Mouse (Mus musculus) intestine, embryonic 16.5 days (tissue): ENCODE data around the gene Ano7. TPM values are rescaled to one million over a fixed set of nuclear protein-coding genes. Genes with fewer than 3 reads are reported as not detected.
A peak's percentile ranks its signal among the peaks of the same experiment; 100 is the strongest.

Source experiments
- ATAC-seq: fragments of 200-750 bp; cut with Nextera tagmentation; 2 replicates; pipeline ENCODE4 v1.8.0; 2017; ENCODE audit warnings: moderate TSS enrichment, moderate library complexity
- H3K27ac ChIP-seq: fragments of 300-500 bp; sonication (generic); 2 replicates; pipeline ENCODE4 v1.5.1; 2014; ENCODE audit warnings: mild to moderate bottlenecking, low read length
- H3K27me3 ChIP-seq: fragments of 300-500 bp; sonication (generic); replicated peaks from 2 replicates; pipeline ENCODE4 v1.6.1; 2014; ENCODE audit warnings: low read length, control low read depth, mixed read lengths; ENCODE audit not compliant: control insufficient read depth, insufficient read depth
- H3K36me3 ChIP-seq: fragments of 300-500 bp; sonication (generic); 2 replicates; pipeline ENCODE4 v1.6.1; 2014; ENCODE audit warnings: low read length, control low read depth; ENCODE audit not compliant: control insufficient read depth, insufficient read depth
- H3K4me1 ChIP-seq: fragments of 300-500 bp; sonication (generic); 2 replicates; pipeline ENCODE4 v1.6.1; 2014; ENCODE audit warnings: low read length, control low read depth, mixed read lengths; ENCODE audit not compliant: control insufficient read depth, insufficient read depth
- H3K4me2 ChIP-seq: fragments of 300-500 bp; sonication (generic); 2 replicates; pipeline ENCODE4 v1.6.1; 2014; ENCODE audit warnings: low read depth, low read length, control low read depth
- H3K4me3 ChIP-seq: fragments of 300-500 bp; sonication (generic); 2 replicates; pipeline ENCODE4 v1.5.1; 2014; ENCODE audit warnings: mild to moderate bottlenecking, low read length
- H3K9ac ChIP-seq: fragments of 300-500 bp; sonication (generic); 2 replicates; pipeline ENCODE4 v1.6.1; 2014; ENCODE audit warnings: low read depth, low read length
- H3K9me3 ChIP-seq: fragments of 300-500 bp; sonication (generic); 2 replicates; pipeline ENCODE4 v1.6.1; 2016; ENCODE audit warnings: low read length, control low read depth; ENCODE audit not compliant: control insufficient read depth
- WGBS: fragments of 180-500 bp; shearing (Covaris S2); extraction: QIAGEN DNeasy Blood & Tissue Kit; methylation state at CpG from one replicate; pipeline ENCODE4 v1.1.7; 2014; 5-methylcytosine and 5-hydroxymethylcytosine counted together
- polyA plus RNA-seq: library from polyadenylated mRNA; unstranded; fragments of >200 nt; fragmentation: Nextera tagmentation; extraction: Ambion mirVana; gene quantifications from 2 replicates; pipeline ENCODE4 v1.2.1, GENCODE M21; 2015

The Ano7 gene
- 2.2 and 2.6 TPM in 2 replicates for polyA plus RNA-seq

DNA sequence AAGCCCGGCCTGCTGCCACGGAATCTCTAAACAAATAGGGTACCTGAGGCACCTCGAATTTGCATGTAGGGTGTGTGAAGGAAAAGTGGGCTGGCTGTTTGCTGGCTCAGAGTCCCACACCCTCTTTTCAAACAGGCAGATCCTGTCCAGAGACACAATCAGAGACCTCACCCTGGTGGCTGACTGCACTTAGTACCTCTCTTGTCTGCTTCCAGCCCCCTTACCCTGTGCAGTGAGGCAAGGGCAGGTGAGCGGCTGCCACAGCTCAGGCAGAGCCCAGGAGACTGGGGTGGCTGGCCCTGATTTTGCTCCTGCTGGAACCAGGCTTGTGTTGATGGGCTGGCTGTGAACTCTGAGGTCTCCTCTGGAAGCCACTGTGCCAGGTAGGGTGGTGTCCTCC lies at the start of gene Ano7:
TSS of gene Ano7 (plus strand) at position 266 of the 400 bp plus-strand sequence.
- no peaks in the 10 kb centered on the region for H3K9me3 ChIP-seq
- H3K4me1 ChIP-seq = no peaks in the 10 kb centered on the region
- H3K36me3 ChIP-seq = no peaks in the 10 kb centered on the region
- no peaks in the 10 kb centered on the region for H3K27me3 ChIP-seq
- peak; percentile 66; the same call in 1 of the 2 replicates for ATAC-seq
- peak within 1 kb of the TSS; percentile 7; the same call in 1 of the 2 replicates for H3K4me3 ChIP-seq
- WGBS = 54% methylated on average over 4 of the region's 4 CpGs
- 0 out of 2 replicates have a peak within 1 kb of the TSS, but pooled peaks have one; percentile 12 for H3K9ac ChIP-seq
- no peak within 1 kb of the TSS for H3K27ac ChIP-seq
- no peak within 1 kb of the TSS for H3K4me2 ChIP-seq

DNA sequence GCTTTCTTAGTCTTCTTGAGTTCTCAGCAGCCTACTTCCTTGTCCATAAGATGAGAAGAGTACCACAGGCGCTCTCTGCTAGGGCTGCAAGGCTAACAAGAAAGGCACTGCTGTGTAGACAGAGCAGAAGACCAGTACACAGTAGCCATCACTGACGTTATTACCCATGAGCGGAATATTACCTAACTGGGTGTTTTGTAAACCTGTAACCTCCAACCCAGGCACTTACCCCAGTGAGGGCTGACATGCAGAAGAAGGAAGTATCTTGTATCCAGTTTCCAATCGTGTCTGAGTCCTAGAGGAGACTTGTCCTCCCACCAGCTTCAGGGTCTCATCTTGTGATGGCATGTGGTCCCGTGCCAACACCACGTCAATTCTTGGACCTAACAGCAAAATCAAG lies 49.8 kb upstream of the Ano7 start:
- no peak overlapping the region for H3K27ac ChIP-seq
- no peaks in the 10 kb centered on the region for H3K9me3 ChIP-seq
- H3K36me3 ChIP-seq = peaks cover 9% of the 10 kb centered on the region; the same call in 1 of the 2 replicates
- 89% methylated on average over 6 of the region's 6 CpGs for whole genome bisulfite sequencing
- no peak overlapping the region for H3K9ac ChIP-seq
- H3K4me3 ChIP-seq = no peak overlapping the region
- no peaks in the 10 kb centered on the region for H3K27me3 ChIP-seq
- no peak for ATAC-seq
- no peak overlapping the region for H3K4me2 ChIP-seq
- H3K4me1 ChIP-seq = no peaks in the 10 kb centered on the region

GRCm38 (mm10) chr1:93326446-93326845 lies 47.3 kb upstream of the Ano7 start:
- WGBS = 86% methylated on average over 3 of the region's 3 CpGs
- H3K4me2 ChIP-seq = no peak overlapping the region
- ATAC-seq = no peak
- H3K27me3 ChIP-seq = no peaks in the 10 kb centered on the region
- H3K36me3 ChIP-seq = peaks cover 4% of the 10 kb centered on the region; the same call in 1 of the 2 replicates
- no peak overlapping the region for H3K27ac ChIP-seq
- no peaks in the 10 kb centered on the region for H3K4me1 ChIP-seq
- no peak overlapping the region for H3K9ac ChIP-seq
- H3K4me3 ChIP-seq = no peak overlapping the region
- H3K9me3 ChIP-seq = no peaks in the 10 kb centered on the region

GRCm38 (mm10) chr1:93334621-93335020 lies 39.1 kb upstream of the Ano7 start:
- 78% methylated on average over 2 of the region's 2 CpGs for WGBS
- no peak for ATAC-seq
- H3K4me1 ChIP-seq = no peaks in the 10 kb centered on the region
- H3K4me2 ChIP-seq = no peak overlapping the region
- no peak overlapping the region for H3K4me3 ChIP-seq
- H3K9me3 ChIP-seq = no peaks in the 10 kb centered on the region
- peaks cover 6% of the 10 kb centered on the region; the same call in 1 of the 2 replicates for H3K36me3 ChIP-seq
- H3K27ac ChIP-seq = no peak overlapping the region
- H3K9ac ChIP-seq = no peak overlapping the region
- no peaks in the 10 kb centered on the region for H3K27me3 ChIP-seq

- peak; percentile 96 for ATAC-seq
- H3K36me3 ChIP-seq = no peaks in the 10 kb centered on the region
- H3K27me3 ChIP-seq = no peaks in the 10 kb centered on the region
- H3K4me2 ChIP-seq = peak within 1 kb of the TSS; percentile 83
- peak within 1 kb of the TSS; percentile 93 for H3K9ac ChIP-seq
- under 1% methylated on average over 63 of the region's 63 CpGs for WGBS
- peak within 1 kb of the TSS; percentile 51 for H3K27ac ChIP-seq
- peak within 1 kb of the TSS; percentile 98 for H3K4me3 ChIP-seq
- H3K4me1 ChIP-seq = peaks cover 10% of the 10 kb centered on the region
- H3K9me3 ChIP-seq = no peaks in the 10 kb centered on the region
Observed at GRCm38 (mm10) chr1:93342648-93343503, 30.9 kb upstream of the Ano7 start, which contains the start of the genes Ppp1r7 and Pask. TSS of gene Ppp1r7 (plus strand) at chr1:93342854. TSS of gene Pask (minus strand) at chr1:93343482.

DNA sequence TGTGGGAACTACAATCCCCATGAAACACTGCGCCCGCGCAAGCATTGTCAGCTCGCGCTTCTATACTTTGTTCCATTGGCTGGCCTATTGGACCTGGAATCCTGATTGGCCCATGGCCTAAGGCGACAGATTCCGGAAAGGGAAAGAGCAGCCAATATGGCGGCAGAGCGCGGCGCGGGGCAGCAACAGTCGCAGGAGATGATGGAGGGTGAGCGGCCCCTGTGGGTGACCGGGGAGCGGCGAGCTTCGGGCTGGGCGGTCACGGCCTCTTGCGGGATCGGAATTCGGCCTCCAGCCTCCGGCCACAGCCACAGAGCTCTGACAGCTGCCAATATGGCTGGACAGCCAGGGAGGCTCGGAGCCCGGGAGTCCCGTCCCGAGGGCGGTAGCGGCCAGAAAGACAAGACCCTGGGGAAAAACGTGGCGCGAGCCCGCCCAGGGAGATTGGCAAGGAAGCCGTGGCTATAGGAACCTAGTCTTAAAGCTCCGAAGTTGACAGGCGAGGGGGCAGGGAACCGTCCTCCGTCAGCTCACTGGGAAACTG lies 30.2 kb upstream of the Ano7 start:
- peak; percentile 96 for ATAC-seq
- WGBS = under 1% methylated on average over 39 of the region's 39 CpGs
- Histone ChIP-seq H3K4me3 (peak overlapping the region; percentile 98), H3K27me3 (no peaks in the 10 kb centered on the region), H3K4me1 (peaks cover 10% of the 10 kb centered on the region), H3K9me3 (no peaks in the 10 kb centered on the region), H3K27ac (peak overlapping the region; percentile 51; the same call in 1 of the 2 replicates), H3K9ac (peak overlapping the region; percentile 93), H3K4me2 (peak overlapping the region; percentile 83), H3K36me3 (no peaks in the 10 kb centered on the region)

- no peak overlapping the region for H3K9ac ChIP-seq
- 92% methylated on average over 5 of the region's 5 CpGs for WGBS
- H3K36me3 ChIP-seq = no peaks in the 10 kb centered on the region
- peaks cover 6% of the 10 kb centered on the region for H3K4me1 ChIP-seq
- no peaks in the 10 kb centered on the region for H3K27me3 ChIP-seq
- no peak for ATAC-seq
- H3K9me3 ChIP-seq = no peaks in the 10 kb centered on the region
- H3K27ac ChIP-seq = no peak overlapping the region
- no peak overlapping the region for H3K4me2 ChIP-seq
- H3K4me3 ChIP-seq = no peak overlapping the region
Observed at GRCm38 (mm10) chr1:93347176-93347575, 26.6 kb upstream of the Ano7 start.

- H3K9ac ChIP-seq = no peak overlapping the region
- no peak overlapping the region for H3K4me3 ChIP-seq
- H3K36me3 ChIP-seq = peaks cover 9% of the 10 kb centered on the region
- ATAC-seq = no peak
- peaks cover under 1% of the 10 kb centered on the region for H3K4me1 ChIP-seq
- H3K27ac ChIP-seq = no peak overlapping the region
- H3K27me3 ChIP-seq = no peaks in the 10 kb centered on the region
- no peak overlapping the region for H3K4me2 ChIP-seq
- no peaks in the 10 kb centered on the region for H3K9me3 ChIP-seq
- 76% methylated on average over 4 of the region's 4 CpGs for WGBS
Observed at GRCm38 (mm10) chr1:93349701-93350100, 24.0 kb upstream of the Ano7 start.

DNA sequence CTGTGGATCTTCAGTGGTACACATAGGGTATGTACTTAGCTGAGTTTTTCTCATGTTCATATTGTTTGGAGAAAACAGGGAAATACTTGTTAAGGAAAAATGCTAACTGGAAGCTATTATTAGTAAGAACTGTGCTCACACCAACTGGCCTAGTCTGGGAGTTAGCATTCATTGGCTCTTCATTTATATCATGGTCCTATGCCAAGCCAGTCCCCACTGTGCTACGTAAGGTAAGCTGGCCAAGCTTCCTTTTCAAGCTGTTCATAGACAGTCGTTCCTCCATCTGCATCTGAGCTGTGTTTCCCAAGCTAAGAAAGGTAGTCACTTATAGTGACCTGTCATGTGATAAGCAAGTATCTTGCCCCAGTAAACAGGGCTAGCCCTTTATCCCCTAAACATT lies 21.0 kb upstream of the Ano7 start:
- H3K4me1 ChIP-seq = no peaks in the 10 kb centered on the region
- H3K4me2 ChIP-seq = no peak overlapping the region
- H3K27me3 ChIP-seq = no peaks in the 10 kb centered on the region
- H3K4me3 ChIP-seq = no peak overlapping the region
- 92% methylated on average over 2 of the region's 2 CpGs for WGBS
- peaks cover 14% of the 10 kb centered on the region for H3K36me3 ChIP-seq
- no peak overlapping the region for H3K27ac ChIP-seq
- no peak overlapping the region for H3K9ac ChIP-seq
- no peaks in the 10 kb centered on the region for H3K9me3 ChIP-seq
- ATAC-seq = no peak
